Mouse (Mus musculus) lung, embryonic 16.5 days (tissue): Measurements from ENCODE around the gene Vcan. TPM values are rescaled to one million over a fixed set of nuclear protein-coding genes. Genes with fewer than 3 reads are reported as not detected.
A peak's percentile ranks its signal among the peaks of the same experiment; 100 is the strongest.

Experiments
- ATAC-seq: fragments of 200-750 bp; cut with Nextera tagmentation; 2 replicates; pipeline ENCODE4 v1.8.0; 2017; ENCODE audit warnings: low read depth, mild to moderate bottlenecking, moderate library complexity
- H3K27ac ChIP-seq: fragments of 300-500 bp; sonication (generic); 2 replicates; pipeline ENCODE4 v1.5.1; 2014; ENCODE audit warnings: mild to moderate bottlenecking, control low read depth, low read length
- H3K27me3 ChIP-seq: fragments of 300-500 bp; sonication (generic); 2 replicates; pipeline ENCODE4 v1.6.1; 2014; ENCODE audit warnings: low read depth, low read length, mixed read lengths; ENCODE audit not compliant: control insufficient read depth, insufficient read depth
- H3K36me3 ChIP-seq: fragments of 300-500 bp; sonication (generic); 2 replicates; pipeline ENCODE4 v1.6.1; 2014; ENCODE audit warnings: low read length; ENCODE audit not compliant: control insufficient read depth, insufficient read depth
- H3K4me1 ChIP-seq: fragments of 300-500 bp; sonication (generic); replicated peaks from 2 replicates; pipeline ENCODE4 v1.6.1; 2014; ENCODE audit warnings: low read length, mixed read lengths; ENCODE audit not compliant: control insufficient read depth, insufficient read depth
- H3K4me2 ChIP-seq: fragments of 300-500 bp; sonication (generic); 2 replicates; pipeline ENCODE4 v1.6.1; 2014; ENCODE audit warnings: low read depth, low read length, control low read depth
- H3K4me3 ChIP-seq: fragments of 300-500 bp; sonication (generic); 2 replicates; pipeline ENCODE4 v1.5.1; 2014; ENCODE audit warnings: mild to moderate bottlenecking, low read length, control low read depth
- H3K9ac ChIP-seq: fragments of 300-500 bp; sonication (generic); 2 replicates; pipeline ENCODE4 v1.6.1; 2014; ENCODE audit warnings: low read length, control low read depth
- H3K9me3 ChIP-seq: fragments of 300-500 bp; sonication (generic); 2 replicates; pipeline ENCODE4 v1.6.1; 2016; ENCODE audit warnings: low read length; ENCODE audit not compliant: control insufficient read depth
- WGBS: fragments of 180-500 bp; shearing (Covaris S2); extraction: QIAGEN DNeasy Blood & Tissue Kit; methylation state at CpG from one replicate; pipeline ENCODE4 v1.1.7; 2014; 5-methylcytosine and 5-hydroxymethylcytosine counted together
- polyA plus RNA-seq: library from polyadenylated mRNA; unstranded; fragments of >200 nt; fragmentation: Nextera tagmentation; extraction: Ambion mirVana; gene quantifications from 2 replicates; pipeline ENCODE4 v1.2.1, GENCODE M21; 2015

The Vcan gene
- polyA plus RNA-seq, 1 experiment from 2014 or later = 46.4 TPM

DNA sequence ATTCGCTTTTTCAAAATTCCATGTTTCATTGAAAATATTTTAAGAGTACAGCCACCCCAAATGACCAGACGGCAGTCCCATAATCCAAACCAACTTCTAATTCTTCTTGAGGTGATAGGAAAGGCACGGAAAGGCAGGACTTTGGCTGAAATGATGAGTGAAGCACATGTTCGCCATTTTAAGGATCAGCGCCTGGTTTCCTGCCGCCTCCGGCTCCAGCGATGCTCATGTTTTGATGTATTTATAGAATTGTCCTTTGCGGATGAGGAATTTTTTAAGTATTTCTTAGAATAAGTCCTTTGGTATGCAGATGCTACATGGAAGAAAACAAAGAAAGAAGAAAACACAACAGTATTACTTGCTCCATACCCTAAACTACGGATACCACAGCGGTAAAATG is 85.3 kb downstream of the Vcan start:
- no peak overlapping the region for H3K4me3 ChIP-seq
- WGBS = 90% methylated on average over 11 of the region's 11 CpGs
- no peak overlapping the region for H3K27ac ChIP-seq
- 0 out of 2 replicates have a peak, but pooled peaks cover 2% of the 10 kb centered on the region for H3K4me1 ChIP-seq
- no peak for ATAC-seq
- H3K36me3 ChIP-seq = peaks cover 4% of the 10 kb centered on the region; the same call in 1 of the 2 replicates
- H3K4me2 ChIP-seq = no peak overlapping the region
- H3K9me3 ChIP-seq = no peaks in the 10 kb centered on the region
- H3K27me3 ChIP-seq = no peaks in the 10 kb centered on the region
- no peak overlapping the region for H3K9ac ChIP-seq

DNA sequence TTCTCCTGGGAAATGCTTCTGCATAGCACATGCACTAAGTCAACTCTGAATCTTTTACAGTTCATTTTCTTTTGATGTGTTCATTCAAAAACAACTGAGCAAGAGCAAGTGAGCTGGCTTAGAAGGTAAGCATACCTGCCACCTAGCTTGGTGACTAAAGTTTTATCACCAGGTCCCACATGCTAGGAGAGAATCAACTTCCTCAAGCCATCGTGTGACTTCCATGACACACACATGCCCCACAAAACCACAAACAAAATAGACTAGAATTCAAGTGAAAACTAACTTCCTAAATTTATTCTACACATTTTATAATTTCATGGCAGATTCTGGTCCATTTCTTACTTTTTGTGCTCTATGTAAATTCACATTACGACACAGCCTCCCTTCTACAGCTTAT is 89.0 kb downstream of the Vcan start:
- Histone ChIP-seq H3K9me3 (no peaks in the 10 kb centered on the region), H3K9ac (no peak overlapping the region), H3K27me3 (no peaks in the 10 kb centered on the region), H3K4me2 (no peak overlapping the region), H3K36me3 (peaks cover 4% of the 10 kb centered on the region; the same call in 1 of the 2 replicates), H3K4me1 (0 out of 2 replicates have a peak, but pooled peaks cover 2% of the 10 kb centered on the region), H3K4me3 (no peak overlapping the region), H3K27ac (no peak overlapping the region)
- WGBS = 72% methylated on average over 2 of the region's 2 CpGs
- ATAC-seq = no peak

DNA sequence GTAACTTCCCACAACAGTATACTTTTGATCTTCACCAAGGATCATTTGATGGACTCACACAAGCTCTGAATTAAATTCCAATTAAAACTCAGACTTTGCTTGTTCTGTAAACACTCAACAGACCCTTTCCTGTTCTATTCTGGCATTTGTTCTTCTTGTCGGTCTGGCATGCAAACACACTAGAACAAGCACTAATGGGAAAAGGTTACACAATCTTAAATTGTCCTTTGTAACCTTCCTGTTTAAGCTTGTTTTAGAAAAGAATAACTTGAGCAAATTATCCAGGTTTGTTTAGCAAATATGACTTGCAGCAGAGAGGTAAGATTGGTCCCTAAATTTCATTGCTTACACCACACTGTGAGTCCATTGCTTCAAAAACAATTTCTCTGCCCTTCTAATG is 89.5 kb downstream of the Vcan start:
- WGBS = 22% methylated on average over 1 of the region's 1 CpGs
- Histone ChIP-seq H3K9me3 (no peaks in the 10 kb centered on the region), H3K4me1 (0 out of 2 replicates have a peak, but pooled peaks cover 2% of the 10 kb centered on the region), H3K4me2 (no peak overlapping the region), H3K27me3 (no peaks in the 10 kb centered on the region), H3K27ac (no peak overlapping the region), H3K4me3 (no peak overlapping the region), H3K36me3 (peaks cover 4% of the 10 kb centered on the region; the same call in 1 of the 2 replicates), H3K9ac (no peak overlapping the region)
- peak; percentile 61; the same call in 1 of the 2 replicates for ATAC-seq

DNA sequence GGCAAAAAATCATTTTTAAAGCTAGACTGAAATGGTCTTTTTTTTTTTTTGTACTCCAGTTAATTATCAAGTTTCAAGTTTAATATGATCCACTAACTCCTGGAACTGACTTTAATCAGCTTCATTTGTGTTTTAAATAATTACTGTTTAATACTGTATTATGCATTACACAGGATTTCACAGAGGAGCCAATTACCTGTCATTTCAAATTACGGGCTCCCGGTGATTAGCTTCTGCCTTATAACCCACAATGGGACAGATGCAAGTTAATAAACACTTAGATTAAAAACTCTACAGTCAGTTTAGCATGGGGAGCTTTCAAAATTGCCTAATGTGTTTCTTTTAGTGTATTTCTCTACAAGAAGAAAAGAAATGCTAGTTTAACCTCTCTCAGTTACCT is 96.7 kb downstream of the Vcan start:
- Histone ChIP-seq H3K27ac (no peak overlapping the region), H3K36me3 (no peaks in the 10 kb centered on the region), H3K27me3 (no peaks in the 10 kb centered on the region), H3K4me1 (no peaks in the 10 kb centered on the region), H3K4me2 (no peak overlapping the region), H3K9ac (no peak overlapping the region), H3K4me3 (no peak overlapping the region), H3K9me3 (no peaks in the 10 kb centered on the region)
- WGBS = 85% methylated on average over 2 of the region's 2 CpGs
- no peak for ATAC-seq

DNA sequence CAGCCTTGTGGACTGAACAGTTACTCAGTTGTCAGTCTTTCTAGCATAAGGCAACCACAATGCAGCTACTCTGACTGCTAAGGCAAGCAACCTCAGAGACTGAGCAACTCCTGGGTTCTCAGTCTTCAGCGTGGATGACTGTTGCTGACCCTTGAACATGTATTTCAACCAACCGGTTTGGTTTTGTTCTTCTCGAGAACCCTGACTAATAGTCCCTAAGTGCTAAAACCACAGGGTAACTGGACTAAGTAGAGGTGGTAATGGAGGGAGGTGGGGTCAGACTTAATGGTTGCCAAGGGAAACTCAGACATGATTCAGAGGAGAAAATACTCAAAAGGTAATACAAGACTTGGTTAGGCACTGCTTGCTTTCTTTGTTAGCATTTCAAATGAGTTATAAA is 105.3 kb downstream of the Vcan start:
- Histone ChIP-seq H3K36me3 (no peaks in the 10 kb centered on the region), H3K4me1 (no peaks in the 10 kb centered on the region), H3K27me3 (no peaks in the 10 kb centered on the region), H3K9ac (no peak overlapping the region), H3K9me3 (no peaks in the 10 kb centered on the region), H3K4me3 (no peak overlapping the region), H3K27ac (no peak overlapping the region), H3K4me2 (no peak overlapping the region)
- 60% methylated on average over 3 of the region's 3 CpGs for WGBS
- no peak for ATAC-seq

DNA sequence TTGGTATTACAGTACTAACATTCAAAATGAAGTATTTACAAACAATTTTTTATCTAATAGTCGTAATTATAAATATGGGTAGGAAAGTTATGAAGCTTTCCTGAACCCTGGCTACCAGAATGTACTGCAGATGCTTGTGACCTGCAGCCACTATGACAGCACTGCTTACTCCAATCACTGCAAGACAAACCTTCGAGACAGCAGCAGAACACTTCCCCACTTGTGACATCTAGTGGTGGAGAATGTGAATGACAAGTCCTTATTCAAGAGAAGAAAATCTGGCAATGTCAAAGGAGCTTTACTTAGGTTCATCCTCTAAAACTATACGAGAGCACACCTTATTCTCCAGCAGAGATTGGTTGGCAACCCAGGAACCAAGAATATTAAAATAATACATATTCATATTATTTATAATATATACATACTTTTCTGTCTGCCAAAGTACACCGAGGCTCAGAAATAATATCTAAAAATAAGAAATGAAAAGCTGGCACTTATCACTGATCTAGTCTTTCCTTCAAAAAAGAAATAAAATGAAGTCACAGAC is 108.1 kb downstream of the Vcan start:
- Histone ChIP-seq H3K4me2 (no peak overlapping the region), H3K27me3 (no peaks in the 10 kb centered on the region), H3K4me3 (no peak overlapping the region), H3K9ac (no peak overlapping the region), H3K4me1 (no peaks in the 10 kb centered on the region), H3K9me3 (no peaks in the 10 kb centered on the region), H3K36me3 (no peaks in the 10 kb centered on the region), H3K27ac (no peak overlapping the region)
- peak; percentile 67 for ATAC-seq
- 28% methylated on average over 4 of the region's 4 CpGs for WGBS

DNA sequence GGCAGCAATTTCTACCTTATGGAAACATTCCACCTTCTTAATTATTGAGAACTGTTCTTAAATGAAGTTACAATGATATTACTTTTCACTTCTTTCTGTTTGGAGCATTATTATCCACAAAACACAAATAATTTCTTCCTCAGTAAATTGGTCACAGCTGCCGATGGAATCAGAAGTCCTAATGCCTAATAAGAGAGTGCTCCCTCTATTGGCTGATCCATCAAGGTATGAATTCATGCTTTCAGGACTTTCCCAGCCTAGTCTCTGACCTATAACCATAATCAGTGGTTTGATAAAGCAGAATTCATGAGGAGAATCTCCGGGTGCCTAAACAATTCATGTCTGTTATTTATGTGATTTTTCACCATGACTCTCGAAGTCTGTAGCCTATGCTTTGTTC is 123.2 kb downstream of the Vcan start:
- no peaks in the 10 kb centered on the region for H3K4me1 ChIP-seq
- H3K27me3 ChIP-seq = no peaks in the 10 kb centered on the region
- H3K4me3 ChIP-seq = no peak overlapping the region
- 80% methylated on average over 3 of the region's 3 CpGs for WGBS
- ATAC-seq = no peak
- H3K4me2 ChIP-seq = no peak overlapping the region
- no peak overlapping the region for H3K27ac ChIP-seq
- no peak overlapping the region for H3K9ac ChIP-seq
- H3K9me3 ChIP-seq = no peaks in the 10 kb centered on the region
- H3K36me3 ChIP-seq = no peaks in the 10 kb centered on the region

DNA sequence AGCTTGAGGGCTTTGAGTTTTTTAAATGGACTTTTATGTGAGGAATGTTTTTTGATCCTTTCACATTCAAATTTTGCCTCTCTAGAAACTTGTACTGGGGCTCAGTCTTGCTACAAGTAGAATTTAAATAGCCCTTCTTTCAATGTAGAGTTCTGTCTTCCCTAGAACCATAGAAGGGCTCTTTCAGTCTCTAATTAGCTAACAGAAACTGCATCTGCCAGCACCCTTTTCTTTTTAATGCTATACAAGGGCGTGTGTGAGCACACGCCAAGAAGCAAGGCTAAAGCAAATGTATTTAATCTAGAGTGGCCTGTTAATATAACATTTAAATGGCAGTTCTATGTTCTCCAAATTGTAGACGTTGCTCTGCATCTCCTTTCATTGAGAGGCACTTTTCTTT is 134.9 kb downstream of the Vcan start:
- no peak for ATAC-seq
- Histone ChIP-seq H3K4me1 (no peaks in the 10 kb centered on the region), H3K27me3 (no peaks in the 10 kb centered on the region), H3K9ac (no peak overlapping the region), H3K4me2 (no peak overlapping the region), H3K27ac (no peak overlapping the region), H3K36me3 (no peaks in the 10 kb centered on the region), H3K9me3 (no peaks in the 10 kb centered on the region), H3K4me3 (no peak overlapping the region)
- 50% methylated on average over 3 of the region's 3 CpGs for WGBS
